Mouse (Mus musculus): ENCODE measurements around the gene Homer2. TPM values are rescaled to one million over a fixed set of nuclear protein-coding genes. Genes with fewer than 3 reads are reported as not detected.

Homer2 gene
- polyA plus RNA-seq, 1 experiment from 2014 or later = 80.4 TPM

DNA sequence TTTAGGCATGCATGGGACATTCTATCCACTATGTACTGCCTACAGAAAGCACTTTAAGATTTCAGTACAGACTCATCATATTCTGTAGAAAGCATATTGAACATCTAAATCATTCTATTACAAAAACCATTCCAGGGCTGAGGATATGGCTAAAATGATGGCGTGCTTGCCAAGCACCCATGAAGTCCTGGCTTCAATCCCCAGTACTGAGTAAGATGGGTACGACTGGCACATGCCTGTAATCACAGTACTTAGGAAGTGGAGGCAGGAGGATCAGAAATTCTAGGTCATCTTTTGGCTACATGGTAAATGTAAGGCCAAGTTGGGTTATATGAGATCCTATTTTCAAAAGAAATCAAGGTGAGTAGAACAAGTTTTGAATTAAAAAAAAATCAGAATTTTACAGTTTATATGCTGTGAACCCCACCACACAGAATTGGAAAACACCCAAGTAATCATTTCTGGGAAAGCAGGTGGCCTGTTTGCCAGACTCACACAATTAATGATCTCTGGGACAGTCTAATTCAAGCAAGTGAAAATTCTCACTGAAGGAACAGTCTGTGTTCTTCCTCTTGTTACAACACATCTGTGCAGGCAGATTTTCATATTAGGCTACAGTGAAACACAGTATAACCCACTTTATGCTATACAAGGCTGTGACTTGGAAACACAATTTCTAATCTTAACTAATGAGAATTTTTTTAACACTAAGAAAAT is 49.5 kb downstream of the Homer2 start:
- no peak overlapping the region for H3K4me2 ChIP-seq (ENCODE audit: low read length)
- no peaks in the 10 kb centered on the region for H3K36me3 ChIP-seq (ENCODE audit: control insufficient read depth, insufficient read depth, low read length)
- no peaks in the 10 kb centered on the region for H3K9me3 ChIP-seq (ENCODE audit: control insufficient read depth, low read length)
- no peak overlapping the region for H3K27ac ChIP-seq (replicated peaks in 1 of 2; ENCODE audit: control insufficient read depth in 1 of 2, insufficient read depth in 1 of 2, low read depth in 2 of 2, low read length in 2 of 2)
- 82% methylated on average over 2 of the region's 2 CpGs for WGBS
- H3K4me1 ChIP-seq (ENCODE audit: control insufficient read depth in 2 of 2, insufficient read depth in 2 of 2, low read length in 2 of 2) = peaks cover 13 to 27% of the 10 kb centered on the region in 2 experiments
- H3K9ac ChIP-seq (ENCODE audit: low read length) = no peak overlapping the region
- H3K27me3 ChIP-seq (ENCODE audit: control insufficient read depth, insufficient read depth, low read length) = no peaks in the 10 kb centered on the region
- H3K4me3 ChIP-seq (ENCODE audit: control insufficient read depth in 1 of 2, insufficient read depth in 1 of 2, low read depth in 1 of 2, low read length in 2 of 2) = no peak overlapping the region
- ATAC-seq (ENCODE audit: insufficient number of reproducible peaks, insufficient read depth, low FRiP score, low read depth) = no peak

- Histone ChIP-seq H3K27ac (replicated peaks in 1 of 2; ENCODE audit: control insufficient read depth in 1 of 2, insufficient read depth in 1 of 2, low read depth in 2 of 2, low read length in 2 of 2) (no peak overlapping the region), H3K36me3 (ENCODE audit: control insufficient read depth, insufficient read depth, low read length) (no peaks in the 10 kb centered on the region), H3K9ac (ENCODE audit: low read length) (no peak overlapping the region), H3K4me1 (ENCODE audit: control insufficient read depth in 2 of 2, insufficient read depth in 2 of 2, low read length in 2 of 2) (peaks cover 19 to 34% of the 10 kb centered on the region in 2 experiments), H3K27me3 (ENCODE audit: control insufficient read depth, insufficient read depth, low read length) (no peaks in the 10 kb centered on the region), H3K9me3 (ENCODE audit: control insufficient read depth, low read length) (no peaks in the 10 kb centered on the region), H3K4me2 (ENCODE audit: low read length) (no peak overlapping the region), H3K4me3 (ENCODE audit: control insufficient read depth in 1 of 2, insufficient read depth in 1 of 2, low read depth in 1 of 2, low read length in 2 of 2) (no peak overlapping the region)
- ATAC-seq (ENCODE audit: insufficient number of reproducible peaks, insufficient read depth, low FRiP score, low read depth) = no peak
- 77% methylated on average over 3 of the region's 3 CpGs for WGBS
These were observed 50.3 kb downstream of the Homer2 start for GRCm38 (mm10) chr7:81657055-81657454.

GRCm38 (mm10) chr7:81656635-81657034 is 50.7 kb downstream of the Homer2 start:
- Histone ChIP-seq H3K4me3 (ENCODE audit: control insufficient read depth in 1 of 2, insufficient read depth in 1 of 2, low read depth in 1 of 2, low read length in 2 of 2) (no peak overlapping the region), H3K9ac (ENCODE audit: low read length) (no peak overlapping the region), H3K27ac (replicated peaks in 1 of 2; ENCODE audit: control insufficient read depth in 1 of 2, insufficient read depth in 1 of 2, low read depth in 2 of 2, low read length in 2 of 2) (no peak overlapping the region), H3K36me3 (ENCODE audit: control insufficient read depth, insufficient read depth, low read length) (no peaks in the 10 kb centered on the region), H3K4me1 (ENCODE audit: control insufficient read depth in 2 of 2, insufficient read depth in 2 of 2, low read length in 2 of 2) (peaks cover 23 to 38% of the 10 kb centered on the region in 2 experiments), H3K27me3 (ENCODE audit: control insufficient read depth, insufficient read depth, low read length) (no peaks in the 10 kb centered on the region), H3K9me3 (ENCODE audit: control insufficient read depth, low read length) (no peaks in the 10 kb centered on the region), H3K4me2 (ENCODE audit: low read length) (no peak overlapping the region)
- WGBS = 69% methylated on average over 8 of the region's 8 CpGs
- ATAC-seq (ENCODE audit: insufficient number of reproducible peaks, insufficient read depth, low FRiP score, low read depth) = no peak

GRCm38 (mm10) chr7:81654946-81655718 is 52.2 kb downstream of the Homer2 start:
- whole genome bisulfite sequencing = 52% methylated on average over 9 of the region's 9 CpGs
- no peaks in the 10 kb centered on the region for H3K36me3 ChIP-seq (ENCODE audit: control insufficient read depth, insufficient read depth, low read length)
- no peak for ATAC-seq (ENCODE audit: insufficient number of reproducible peaks, insufficient read depth, low FRiP score, low read depth)
- H3K9me3 ChIP-seq (ENCODE audit: control insufficient read depth, low read length) = no peaks in the 10 kb centered on the region
- no peak overlapping the region for H3K9ac ChIP-seq (ENCODE audit: low read length)
- H3K4me3 ChIP-seq (ENCODE audit: control insufficient read depth in 1 of 2, insufficient read depth in 1 of 2, low read depth in 1 of 2, low read length in 2 of 2) = no peak overlapping the region
- no peak overlapping the region for H3K4me2 ChIP-seq (ENCODE audit: low read length)
- peaks cover 30 to 50% of the 10 kb centered on the region in 2 experiments for H3K4me1 ChIP-seq (ENCODE audit: control insufficient read depth in 2 of 2, insufficient read depth in 2 of 2, low read length in 2 of 2)
- peak overlapping the region in 1 of 2 experiments; percentile 53; a peak in 2 of 4 replicates for H3K27ac ChIP-seq (replicated peaks in 1 of 2; ENCODE audit: control insufficient read depth in 1 of 2, insufficient read depth in 1 of 2, low read depth in 2 of 2, low read length in 2 of 2)
- no peaks in the 10 kb centered on the region for H3K27me3 ChIP-seq (ENCODE audit: control insufficient read depth, insufficient read depth, low read length)

GRCm38 (mm10) chr7:81653988-81654387 is 53.3 kb downstream of the Homer2 start:
- Histone ChIP-seq H3K9me3 (ENCODE audit: control insufficient read depth, low read length) (no peaks in the 10 kb centered on the region), H3K36me3 (ENCODE audit: control insufficient read depth, insufficient read depth, low read length) (peaks cover 2% of the 10 kb centered on the region; the same call in 1 of the 2 replicates), H3K4me2 (ENCODE audit: low read length) (0 out of 2 replicates have a peak overlapping the region, but pooled peaks have one; percentile 12), H3K4me3 (ENCODE audit: control insufficient read depth in 1 of 2, insufficient read depth in 1 of 2, low read depth in 1 of 2, low read length in 2 of 2) (no peak overlapping the region), H3K4me1 (ENCODE audit: control insufficient read depth in 2 of 2, insufficient read depth in 2 of 2, low read length in 2 of 2) (peaks cover 30 to 50% of the 10 kb centered on the region in 2 experiments), H3K9ac (ENCODE audit: low read length) (no peak overlapping the region), H3K27me3 (ENCODE audit: control insufficient read depth, insufficient read depth, low read length) (no peaks in the 10 kb centered on the region), H3K27ac (replicated peaks in 1 of 2; ENCODE audit: control insufficient read depth in 1 of 2, insufficient read depth in 1 of 2, low read depth in 2 of 2, low read length in 2 of 2) (peak overlapping the region; percentile 30 to 35; a peak in 1 of 4 replicates)
- no peak for ATAC-seq (ENCODE audit: insufficient number of reproducible peaks, insufficient read depth, low FRiP score, low read depth)
- WGBS = 42% methylated on average over 8 of the region's 8 CpGs

DNA sequence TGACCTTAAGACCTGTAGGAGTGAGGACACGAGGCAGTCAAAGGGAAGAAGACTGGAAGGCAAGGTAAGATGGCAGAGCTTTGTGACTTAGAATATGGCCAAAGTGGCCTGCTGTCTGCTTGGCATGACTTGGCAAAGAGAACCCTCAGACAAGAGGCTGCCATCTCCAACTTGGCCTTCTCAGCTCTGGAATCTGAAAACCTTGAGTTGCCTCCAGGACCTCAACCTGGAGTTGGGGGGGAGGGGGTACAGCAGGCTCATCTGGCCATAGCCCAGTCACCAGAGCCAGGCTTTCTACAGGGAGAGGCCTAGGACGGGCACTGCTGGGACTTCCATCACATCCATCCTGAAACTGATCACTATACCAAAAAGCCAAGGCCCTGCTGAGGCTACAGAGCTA is 55.0 kb downstream of the Homer2 start:
- peaks cover 10% of the 10 kb centered on the region for H3K36me3 ChIP-seq (ENCODE audit: control insufficient read depth, insufficient read depth, low read length)
- no peak overlapping the region for H3K4me2 ChIP-seq (ENCODE audit: low read length)
- H3K27me3 ChIP-seq (ENCODE audit: control insufficient read depth, insufficient read depth, low read length) = no peaks in the 10 kb centered on the region
- whole genome bisulfite sequencing = 71% methylated on average over 2 of the region's 2 CpGs
- no peak overlapping the region for H3K4me3 ChIP-seq (ENCODE audit: control insufficient read depth in 1 of 2, insufficient read depth in 1 of 2, low read depth in 1 of 2, low read length in 2 of 2)
- H3K4me1 ChIP-seq (ENCODE audit: control insufficient read depth in 2 of 2, insufficient read depth in 2 of 2, low read length in 2 of 2) = peaks cover 30 to 50% of the 10 kb centered on the region in 2 experiments
- no peaks in the 10 kb centered on the region for H3K9me3 ChIP-seq (ENCODE audit: control insufficient read depth, low read length)
- ATAC-seq (ENCODE audit: insufficient number of reproducible peaks, insufficient read depth, low FRiP score, low read depth) = no peak
- H3K27ac ChIP-seq (replicated peaks in 1 of 2; ENCODE audit: control insufficient read depth in 1 of 2, insufficient read depth in 1 of 2, low read depth in 2 of 2, low read length in 2 of 2) = no peak overlapping the region
- H3K9ac ChIP-seq (ENCODE audit: low read length) = no peak overlapping the region

GRCm38 (mm10) chr7:81651284-81651683 is 56.0 kb downstream of the Homer2 start:
- H3K9ac ChIP-seq (ENCODE audit: low read length) = no peak overlapping the region
- H3K27ac ChIP-seq (replicated peaks in 1 of 2; ENCODE audit: control insufficient read depth in 1 of 2, insufficient read depth in 1 of 2, low read depth in 2 of 2, low read length in 2 of 2) = peak overlapping the region; percentile 27 to 30; a peak in 1 of 4 replicates
- H3K4me3 ChIP-seq (ENCODE audit: control insufficient read depth in 1 of 2, insufficient read depth in 1 of 2, low read depth in 1 of 2, low read length in 2 of 2) = no peak overlapping the region
- peaks cover 30 to 50% of the 10 kb centered on the region in 2 experiments for H3K4me1 ChIP-seq (ENCODE audit: control insufficient read depth in 2 of 2, insufficient read depth in 2 of 2, low read length in 2 of 2)
- H3K27me3 ChIP-seq (ENCODE audit: control insufficient read depth, insufficient read depth, low read length) = no peaks in the 10 kb centered on the region
- no peak; the same call in 1 of the 2 replicates for ATAC-seq (ENCODE audit: insufficient number of reproducible peaks, insufficient read depth, low FRiP score, low read depth)
- no peak overlapping the region for H3K4me2 ChIP-seq (ENCODE audit: low read length)
- WGBS = 20% methylated on average over 5 of the region's 5 CpGs
- peaks cover 10% of the 10 kb centered on the region for H3K36me3 ChIP-seq (ENCODE audit: control insufficient read depth, insufficient read depth, low read length)
- H3K9me3 ChIP-seq (ENCODE audit: control insufficient read depth, low read length) = no peaks in the 10 kb centered on the region
